Mouse (Mus musculus): ENCODE measurements around the gene Gabpa. TPM values are rescaled to one million over a fixed set of nuclear protein-coding genes. Genes with fewer than 3 reads are reported as not detected.
A peak's percentile ranks its signal among the peaks of the same experiment; 100 is the strongest.

The Gabpa gene
- total and polyA plus RNA-seq, 3 experiments, result 44.3 to 82.8 (median 77.0) TPM

- no peak for TF ChIP-seq JUND (conservative IDR thresholded peaks at IDR 0.05; ENCODE audit: low read depth, low read length)
- no peak for TF ChIP-seq RCOR1 (conservative IDR thresholded peaks at IDR 0.05; ENCODE audit: low read depth, low read length)
- no peak for TF ChIP-seq USF2 (conservative IDR thresholded peaks at IDR 0.05; ENCODE audit: low read depth, low read length)
- TF ChIP-seq POLR2AphosphoS2 (IDR thresholded peaks at IDR 0.05; ENCODE audit: low read depth, low read length), result no peak
- no peak for TF ChIP-seq ZC3H11A (IDR thresholded peaks at IDR 0.05; ENCODE audit: low read depth, low read length)
- no peak for TF ChIP-seq NELFE (IDR thresholded peaks at IDR 0.05; ENCODE audit: low read depth, low read length)
- no peak for TF ChIP-seq CHD1 (IDR thresholded peaks at IDR 0.05; ENCODE audit: low read depth, low read length)
- Histone ChIP-seq H3K27me3 (replicated peaks) (no peaks in the 10 kb centered on the region), H3K79me2 (replicated peaks; ENCODE audit: control insufficient read depth, extremely low read depth, insufficient read depth, poor library complexity, severe bottlenecking) (no peaks in the 10 kb centered on the region), H3K4me1 (ENCODE audit: control insufficient read depth in 1 of 2, insufficient read depth in 2 of 2) (peaks cover 0 to 6% of the 10 kb centered on the region in 2 experiments; a peak in 1 of 4 replicates), H3K9me3 (replicated peaks; ENCODE audit: low read length) (no peaks in the 10 kb centered on the region), H3K9ac (ENCODE audit: insufficient read depth, low read depth) (no peak overlapping the region), H3K4me3 (replicated peaks in 1 of 3; ENCODE audit: low read depth in 2 of 3, low read length in 2 of 3, poor library complexity in 1 of 3) (no peak overlapping the region), H3K4me2 (ENCODE audit: insufficient read depth, low read depth, poor library complexity, severe bottlenecking) (no peak overlapping the region), H3K36me3 (replicated peaks in 1 of 2; ENCODE audit: control insufficient read depth in 1 of 2, insufficient read depth in 1 of 2, low read length in 1 of 2) (no peaks in the 10 kb centered on the region), H3K27ac (ENCODE audit: insufficient read depth, low read depth) (no peak overlapping the region)
- dilution Hi-C loops (cut with MboI; ENCODE audit: extremely low pct_ligation_motif_present, extremely low pct_unique_long_range_greater_than_20kb, low sequenced_read_pairs) (no loop called here), in situ Hi-C loops (cut with MboI; ENCODE audit: low pct_ligation_motif_present, low pct_unique_long_range_greater_than_20kb, low sequenced_read_pairs) (loop anchor here (25.0 kb wide), 1 partner anchor 803 kb away; no protein-coding TSS in a partner anchor)
- no peak for DNase-seq (ENCODE audit: extremely low read depth)
Observed at GRCm38 (mm10) chr16:84884572-84884971, 49.8 kb downstream of the Gabpa start.

- no peaks in the 10 kb centered on the region for H3K79me2 ChIP-seq (replicated peaks; ENCODE audit: control insufficient read depth, extremely low read depth, insufficient read depth, poor library complexity, severe bottlenecking)
- no peak overlapping the region for H3K4me3 ChIP-seq (replicated peaks in 1 of 3; ENCODE audit: low read depth in 2 of 3, low read length in 2 of 3, poor library complexity in 1 of 3)
- no peaks in the 10 kb centered on the region for H3K27me3 ChIP-seq (replicated peaks)
- no peaks in the 10 kb centered on the region for H3K4me1 ChIP-seq (ENCODE audit: control insufficient read depth in 1 of 2, insufficient read depth in 2 of 2)
- DNase-seq (ENCODE audit: extremely low read depth), result peak; percentile 19
- H3K27ac ChIP-seq (ENCODE audit: insufficient read depth, low read depth), result no peak overlapping the region
- no peak overlapping the region for H3K9ac ChIP-seq (ENCODE audit: insufficient read depth, low read depth)
- no peaks in the 10 kb centered on the region for H3K9me3 ChIP-seq (replicated peaks; ENCODE audit: low read length)
- no peak overlapping the region for H3K4me2 ChIP-seq (ENCODE audit: insufficient read depth, low read depth, poor library complexity, severe bottlenecking)
- in situ Hi-C loops (cut with MboI; ENCODE audit: low pct_ligation_motif_present, low pct_unique_long_range_greater_than_20kb, low sequenced_read_pairs) (no loop called here), dilution Hi-C loops (cut with MboI; ENCODE audit: extremely low pct_ligation_motif_present, extremely low pct_unique_long_range_greater_than_20kb, low sequenced_read_pairs) (no loop called here)
- TF ChIP-seq CTCF (conservative IDR thresholded peaks at IDR 0.05 in 1 of 2, IDR thresholded peaks at IDR 0.05 in 1 of 2; ENCODE audit: low read depth in 2 of 2, low read length in 2 of 2), result peak in 1 of 2 experiments; percentile 55; a peak in 2 of 4 replicates
- TF ChIP-seq RAD21 (IDR thresholded peaks at IDR 0.05; ENCODE audit: low read depth, low read length), result peak; percentile 55
- TF ChIP-seq NRF1 (IDR thresholded peaks at IDR 0.05; ENCODE audit: low read depth, low read length), result no peak
- H3K36me3 ChIP-seq (replicated peaks in 1 of 2; ENCODE audit: control insufficient read depth in 1 of 2, insufficient read depth in 1 of 2, low read length in 1 of 2), result no peaks in the 10 kb centered on the region
Observed at GRCm38 (mm10) chr16:84902995-84903394, 68.3 kb downstream of the Gabpa start.

GRCm38 (mm10) chr16:84911477-84912165, 76.9 kb downstream of the Gabpa start:
- Histone ChIP-seq H3K4me2 (ENCODE audit: insufficient read depth, low read depth, poor library complexity, severe bottlenecking) (no peak overlapping the region), H3K4me1 (ENCODE audit: control insufficient read depth in 1 of 2, insufficient read depth in 2 of 2) (peaks cover 0 to 8% of the 10 kb centered on the region in 2 experiments; a peak in 2 of 4 replicates), H3K79me2 (replicated peaks; ENCODE audit: control insufficient read depth, extremely low read depth, insufficient read depth, poor library complexity, severe bottlenecking) (no peaks in the 10 kb centered on the region), H3K9ac (ENCODE audit: insufficient read depth, low read depth) (no peak overlapping the region), H3K4me3 (replicated peaks in 1 of 3; ENCODE audit: low read depth in 2 of 3, low read length in 2 of 3, poor library complexity in 1 of 3) (no peak overlapping the region), H3K9me3 (replicated peaks; ENCODE audit: low read length) (no peaks in the 10 kb centered on the region), H3K27ac (ENCODE audit: insufficient read depth, low read depth) (no peak overlapping the region), H3K36me3 (replicated peaks in 1 of 2; ENCODE audit: control insufficient read depth in 1 of 2, insufficient read depth in 1 of 2, low read length in 1 of 2) (no peaks in the 10 kb centered on the region), H3K27me3 (replicated peaks) (no peaks in the 10 kb centered on the region)
- DNase-seq (ENCODE audit: extremely low read depth), result no peak
- TF ChIP-seq MAX (IDR thresholded peaks at IDR 0.05; ENCODE audit: low read length) (no peak), UBTF (IDR thresholded peaks at IDR 0.05; ENCODE audit: low read depth, low read length) (no peak), SIN3A (IDR thresholded peaks at IDR 0.05; ENCODE audit: low read length) (no peak), USF2 (conservative IDR thresholded peaks at IDR 0.05; ENCODE audit: low read depth, low read length) (no peak), JUND (conservative IDR thresholded peaks at IDR 0.05; ENCODE audit: low read depth, low read length) (no peak), EP300 (IDR thresholded peaks at IDR 0.05; ENCODE audit: low read length) (no peak), ELF1 (IDR thresholded peaks at IDR 0.05; ENCODE audit: low read depth, low read length) (no peak)
- in situ Hi-C loops (cut with MboI; ENCODE audit: low pct_ligation_motif_present, low pct_unique_long_range_greater_than_20kb, low sequenced_read_pairs) (no loop called here), dilution Hi-C loops (cut with MboI; ENCODE audit: extremely low pct_ligation_motif_present, extremely low pct_unique_long_range_greater_than_20kb, low sequenced_read_pairs) (no loop called here)
